Mouse (Mus musculus): ENCODE measurements around the gene Gm49721.
"Not testable (repeated sequence)": the region's sequence is repeated elsewhere in the genome, so short reads cannot be mapped to it uniquely, and the experiment has no call there.

Gm49721 gene

DNA sequence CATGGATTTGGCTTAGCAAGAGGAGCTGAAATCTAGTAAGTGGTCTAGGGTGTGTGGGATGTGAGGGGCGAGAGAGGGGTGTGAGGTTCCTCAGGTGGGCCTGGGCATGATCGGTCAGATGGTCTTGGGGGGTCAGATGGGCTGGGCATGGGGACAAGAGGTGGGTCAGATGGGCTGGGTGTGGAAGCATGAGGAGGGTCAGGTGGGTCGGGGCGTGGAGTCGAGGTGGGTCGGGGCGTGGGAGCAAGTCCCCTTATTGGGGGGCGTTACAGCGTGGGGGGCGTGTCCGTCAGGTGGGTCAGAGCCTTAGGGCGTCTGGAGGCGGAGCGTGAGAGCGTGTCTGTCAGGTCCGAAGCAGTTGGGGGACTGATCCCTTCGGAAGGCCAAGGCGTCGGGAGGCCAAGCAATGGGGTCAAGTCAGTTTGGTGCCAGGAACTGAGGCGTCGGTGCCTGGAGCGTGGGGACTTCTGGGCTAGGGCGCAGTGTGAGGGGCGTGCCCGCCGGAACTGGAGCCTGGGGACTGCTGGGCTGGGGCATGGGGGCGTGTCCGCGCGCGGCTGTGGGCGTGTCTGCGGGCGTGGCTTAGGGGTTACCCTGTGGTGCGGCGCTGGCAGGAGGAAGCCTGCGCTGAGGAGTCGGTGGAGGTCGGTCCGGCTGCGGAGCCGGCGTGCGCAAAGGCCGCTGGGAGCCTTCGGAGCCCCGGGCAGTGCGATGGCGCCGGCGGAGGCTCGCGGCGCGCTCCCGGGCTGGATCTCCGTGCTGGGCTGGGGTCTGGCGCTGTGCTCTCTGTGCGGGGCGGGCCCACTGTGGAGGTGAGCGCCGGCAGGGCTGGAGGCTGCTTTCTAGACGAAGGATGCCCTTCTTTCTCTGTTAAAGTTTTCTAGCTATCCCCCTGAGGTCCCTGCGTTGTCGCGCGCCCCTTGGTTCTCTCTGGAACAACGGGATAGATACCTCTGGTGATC, at the start of gene Gm49721:
Gene Gm49721 (plus strand): TSS at position 618 of the 962 bp plus-strand sequence.
- DNase-seq, result peak; percentile 57

DNA sequence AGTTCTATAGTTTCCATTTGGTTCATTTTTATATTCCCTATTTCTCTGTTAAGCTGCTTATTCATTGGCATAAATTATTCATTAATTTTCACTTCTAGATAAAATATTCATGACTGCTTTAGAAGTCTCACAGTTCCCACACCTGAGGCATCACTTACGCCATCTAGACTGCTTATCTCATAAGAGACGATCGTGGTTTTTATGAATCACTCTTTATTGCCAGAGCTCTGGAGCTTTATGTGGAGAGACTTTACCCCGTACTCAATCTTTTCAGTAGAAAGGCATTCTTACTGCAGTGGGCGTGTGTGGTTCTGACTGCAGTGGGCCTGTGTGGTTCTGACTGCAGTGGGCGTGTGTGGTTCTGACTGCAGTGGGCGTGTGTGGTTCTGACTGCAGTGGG, 47.1 kb upstream of the Gm49721 start:
- DNase-seq, result not testable (repeated sequence)

DNA sequence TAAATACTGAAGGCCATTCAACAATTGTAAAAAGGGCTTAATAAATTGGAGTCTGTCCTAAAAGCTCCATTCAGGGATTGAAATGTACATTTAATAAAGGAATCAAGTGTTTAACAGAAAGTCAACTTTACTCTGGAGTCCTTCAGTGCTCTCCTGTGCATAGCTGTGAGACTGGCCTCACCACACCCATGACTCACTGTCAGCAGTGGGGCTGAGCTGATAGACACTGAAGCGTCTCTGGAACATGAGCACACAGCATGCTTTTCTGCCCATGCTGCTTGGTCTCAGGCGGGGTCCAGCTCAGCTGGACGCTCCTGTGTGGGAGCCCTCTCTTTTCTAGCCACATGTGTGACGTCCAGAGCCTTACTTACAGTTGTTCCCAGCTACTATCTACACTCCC, 36.1 kb upstream of the Gm49721 start:
- not testable (repeated sequence) for DNase-seq

DNA sequence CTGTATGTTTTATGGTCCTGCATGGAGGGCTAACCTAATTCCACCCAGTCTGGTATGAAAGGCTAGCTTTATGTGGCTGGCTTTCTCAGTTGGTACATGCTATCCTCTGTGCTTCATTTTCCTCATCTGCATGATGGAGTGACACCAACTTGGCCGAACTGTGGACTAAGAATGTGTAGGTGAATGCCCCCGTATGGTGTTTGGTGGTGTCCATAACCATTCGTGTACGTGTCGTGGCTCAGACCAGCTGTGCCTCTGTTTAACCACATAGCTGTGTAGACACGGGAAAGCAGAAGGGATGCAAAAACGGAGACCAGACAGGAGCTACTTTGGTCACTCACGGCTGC, 31.1 kb upstream of the Gm49721 start:
- not testable (repeated sequence) for DNase-seq

DNA sequence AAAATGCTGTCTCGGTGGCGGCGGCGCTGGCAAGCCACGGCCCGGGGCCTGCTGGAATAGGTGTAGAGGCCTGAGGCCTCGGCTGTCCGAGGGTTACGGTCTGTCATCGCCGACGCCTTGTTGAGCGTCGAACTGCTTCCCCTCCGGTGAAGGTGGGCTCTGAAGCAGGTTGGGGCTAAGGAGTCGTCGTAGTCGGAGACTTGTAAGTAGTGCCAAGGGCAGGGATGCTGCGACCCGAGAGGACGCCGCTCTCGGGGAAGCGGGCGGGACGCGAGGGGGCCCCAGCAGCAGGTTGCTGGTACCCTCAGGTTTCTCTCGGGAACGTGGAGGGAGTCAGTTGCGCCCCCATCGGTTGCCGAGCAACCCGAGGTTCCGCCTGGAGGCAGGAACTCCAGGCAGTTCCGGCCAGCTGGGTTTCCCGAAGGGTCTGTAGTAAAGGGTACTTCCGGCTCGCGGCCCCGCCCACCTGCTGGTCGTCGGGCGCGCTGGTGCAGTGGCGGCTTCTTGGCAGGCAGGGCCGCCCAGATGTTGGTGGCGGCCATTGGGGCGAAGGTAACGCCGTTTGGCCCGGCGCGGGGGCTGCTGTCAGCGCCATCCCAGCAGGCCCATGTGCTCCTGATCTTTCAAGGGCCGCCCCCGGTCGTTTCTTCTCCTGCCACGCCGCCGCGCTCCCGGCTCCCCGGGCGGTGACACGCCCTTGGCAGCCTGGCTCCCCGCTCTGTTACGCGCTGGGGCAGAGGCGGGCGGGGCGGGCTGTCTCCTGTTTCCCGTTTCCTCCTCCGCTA, 30.5 kb upstream of the Gm49721 start, which contains the start of gene Rsph3b:
Gene Rsph3b (minus strand): TSS at position 699 of the 785 bp plus-strand sequence.
- peak; percentile 92 for DNase-seq

DNA sequence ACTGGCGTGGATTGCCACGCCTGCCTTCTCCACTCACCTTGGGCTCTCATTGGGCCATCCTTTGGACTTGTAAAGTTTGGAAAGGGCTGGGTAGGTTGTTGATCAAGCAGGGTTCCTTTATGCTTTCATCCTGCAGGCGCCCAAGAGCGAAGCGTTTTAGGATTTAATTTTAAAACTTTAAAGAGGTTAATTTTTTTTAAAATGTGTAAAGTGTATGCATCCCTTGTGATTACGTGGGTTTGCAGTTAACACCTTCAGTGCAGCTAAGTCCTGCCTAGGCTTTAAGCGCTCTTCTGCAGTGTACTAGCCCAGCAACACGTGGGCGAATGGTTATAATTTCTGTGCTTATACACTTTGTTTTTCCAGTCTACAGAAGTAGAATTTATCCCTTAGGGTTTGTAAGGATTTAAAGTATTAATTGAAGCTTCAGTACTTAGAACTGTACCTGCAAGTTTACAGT, 29.9 kb upstream of the Gm49721 start:
- DNase-seq, result not testable (repeated sequence)

DNA sequence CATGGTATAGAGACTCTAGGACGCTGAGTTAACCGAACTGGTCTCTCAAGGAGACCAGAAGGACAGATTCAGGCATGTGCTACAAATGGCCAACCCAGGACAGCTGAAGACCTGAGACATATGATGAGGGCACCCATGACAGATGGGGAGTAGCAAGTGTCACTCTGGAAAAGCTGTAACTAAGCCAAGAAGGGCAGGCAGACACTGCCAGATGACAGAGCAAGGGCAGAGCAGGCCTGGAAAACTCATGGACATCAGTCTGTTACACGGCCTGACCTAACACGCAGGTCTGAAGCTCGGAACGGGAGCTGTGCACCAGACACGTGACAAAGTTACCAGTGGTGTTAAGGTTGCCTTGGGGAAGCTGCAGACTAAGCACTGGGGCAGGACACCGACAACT, 19.8 kb upstream of the Gm49721 start:
- DNase-seq, result not testable (repeated sequence)

DNA sequence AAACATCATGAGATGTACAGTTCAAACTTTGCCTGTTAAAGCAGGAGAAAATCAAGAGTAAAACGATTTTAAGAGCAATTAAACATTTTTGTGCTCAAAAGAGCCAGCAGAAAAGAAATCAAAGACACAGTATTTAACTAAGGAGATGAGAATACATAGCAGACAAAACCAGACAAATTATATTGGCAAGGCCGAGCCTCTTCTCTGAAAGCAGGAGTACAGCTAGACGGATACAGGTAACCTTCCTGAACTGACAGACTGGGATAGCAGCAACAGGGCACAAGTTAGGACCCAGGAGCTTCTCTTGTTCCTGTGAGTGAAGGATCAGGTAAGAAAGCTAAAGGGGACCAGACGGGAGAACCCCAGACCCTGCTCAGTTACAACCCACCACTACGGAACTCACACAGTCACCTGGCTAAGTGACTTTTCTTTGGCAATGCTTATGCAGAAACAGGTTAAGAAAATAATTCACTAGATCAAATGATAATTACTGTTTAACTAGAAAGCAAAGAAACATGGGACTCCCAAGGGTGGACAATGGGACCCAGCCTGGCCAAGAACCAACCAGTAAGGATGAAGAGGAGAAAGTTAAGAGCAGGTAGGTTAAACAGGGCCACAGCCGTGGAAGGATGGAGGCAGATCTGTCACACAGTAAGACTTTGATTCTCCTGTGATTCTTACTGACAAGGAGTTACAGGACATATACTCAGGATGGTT, 19.0 kb upstream of the Gm49721 start:
- not testable (repeated sequence) for DNase-seq

DNA sequence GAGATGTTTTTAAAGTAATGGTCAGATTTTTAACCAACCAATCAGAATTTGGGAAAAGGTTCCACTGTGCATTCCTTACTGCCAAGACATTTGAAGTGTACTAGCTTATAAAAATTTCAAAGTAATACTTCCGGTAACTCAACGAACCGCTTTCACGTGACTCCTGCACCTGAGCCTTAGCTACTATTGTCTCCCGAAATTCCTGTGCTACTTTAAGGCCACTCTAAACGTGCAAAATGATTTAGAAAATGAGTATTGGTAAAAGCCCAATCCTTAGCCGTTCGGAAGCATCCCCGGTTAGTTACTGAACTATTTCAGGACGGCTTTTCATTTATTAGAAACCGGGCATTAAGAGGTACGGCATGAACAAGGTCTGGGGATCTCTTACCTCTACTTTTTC, 18.4 kb upstream of the Gm49721 start:
- not testable (repeated sequence) for DNase-seq

DNA sequence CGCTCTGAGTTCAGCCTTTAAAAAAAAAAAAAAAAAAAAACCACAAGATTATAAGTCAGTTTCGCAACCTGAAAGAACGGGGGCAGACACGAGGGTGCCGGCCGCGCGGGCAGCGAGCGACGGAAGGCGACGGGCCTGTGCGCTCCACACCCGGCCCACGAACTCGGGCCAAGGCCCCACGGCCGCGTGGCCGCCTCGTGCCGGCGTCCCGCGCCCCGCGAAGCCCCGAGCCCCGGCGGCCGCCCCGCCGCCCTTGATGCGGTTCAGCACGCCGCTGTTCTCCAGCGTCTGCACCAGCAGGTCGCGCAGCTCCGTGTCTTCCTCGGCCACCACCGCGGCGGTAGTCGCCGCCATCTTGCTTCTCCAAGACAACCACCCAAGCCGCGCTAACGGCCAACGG, 17.9 kb upstream of the Gm49721 start, which contains the start of gene Tagap1:
Gene Tagap1 (minus strand): TSS at position 381 of the 400 bp plus-strand sequence.
- DNase-seq, result peak; percentile 41

DNA sequence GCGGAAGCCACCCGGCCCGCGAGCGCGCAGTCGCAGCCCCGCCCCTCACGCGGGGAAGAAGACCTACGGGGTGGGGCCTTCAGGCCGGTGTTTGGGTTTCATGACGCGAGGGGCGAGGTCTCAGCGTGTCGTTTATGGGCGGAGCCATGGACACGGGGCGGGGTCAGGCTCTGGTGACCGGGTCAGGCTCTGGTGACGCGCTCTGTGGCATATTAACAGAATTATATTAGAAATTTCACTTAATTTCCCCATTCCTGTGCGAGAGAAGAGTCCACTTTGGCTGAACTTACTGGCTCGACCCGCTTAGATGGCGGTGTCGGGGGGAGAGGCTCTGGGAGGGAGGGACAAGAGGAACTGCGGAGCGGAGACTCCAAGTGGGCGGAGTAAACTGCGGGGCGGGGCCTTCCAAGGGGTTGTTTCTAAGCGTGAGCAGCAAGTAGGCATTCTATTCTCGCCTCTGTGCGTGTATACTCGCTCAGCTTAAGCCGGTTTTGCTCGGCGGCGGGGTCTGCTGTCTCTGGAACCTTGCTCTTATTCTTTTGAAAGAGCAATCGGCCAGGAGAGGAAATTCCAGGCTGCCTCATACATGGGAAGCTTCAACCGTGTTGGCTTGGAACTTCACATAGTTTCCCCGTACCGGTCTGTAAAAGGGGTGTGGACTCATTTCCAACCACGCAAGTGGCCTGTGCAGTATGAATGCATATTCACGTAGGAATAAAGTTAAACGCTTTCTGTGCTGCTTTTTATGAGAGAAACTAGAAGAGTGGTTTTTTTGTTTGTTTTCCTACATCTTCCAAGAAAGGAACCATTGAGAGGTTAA, 17.3 kb upstream of the Gm49721 start:
- DNase-seq, result peak; percentile 30

DNA sequence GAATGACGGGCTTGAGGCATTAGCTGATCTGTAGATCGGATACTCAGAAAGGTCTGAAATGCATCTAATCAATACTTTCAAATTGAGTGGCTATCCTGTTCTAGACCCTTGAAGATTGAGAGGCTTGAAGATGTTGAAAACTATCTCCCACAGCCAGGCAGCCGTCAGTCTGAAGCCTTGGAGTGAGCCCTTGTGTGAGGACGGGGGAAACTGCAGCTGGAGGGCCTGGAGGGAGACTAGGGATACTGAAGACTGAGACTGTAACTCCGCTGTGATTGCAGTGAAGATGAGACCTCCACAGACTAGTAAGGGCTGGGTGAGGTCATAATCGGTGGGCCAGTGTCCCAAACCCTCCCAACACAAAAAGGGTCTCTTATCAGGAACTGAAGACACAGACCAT, 16.4 kb upstream of the Gm49721 start:
- DNase-seq, result not testable (repeated sequence)

DNA sequence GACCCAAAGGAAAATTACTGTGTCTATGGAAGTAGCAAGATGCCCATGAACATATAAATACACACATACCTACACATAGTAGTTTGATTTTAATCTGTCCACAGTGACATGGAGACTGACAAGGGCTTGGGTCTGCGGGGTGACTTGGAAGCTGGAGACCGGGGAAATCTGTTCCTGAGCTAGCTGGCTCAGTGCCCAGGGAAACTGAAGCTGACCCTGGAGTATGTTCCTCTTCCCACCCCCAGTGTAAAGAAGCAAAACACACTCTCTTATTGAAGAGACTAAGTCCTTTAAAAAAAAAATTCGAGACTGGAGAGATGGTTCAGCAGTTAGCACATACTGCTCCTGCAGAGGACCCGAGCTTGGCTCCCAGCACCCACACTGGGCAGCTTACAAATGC, 15.8 kb upstream of the Gm49721 start:
- DNase-seq, result not testable (repeated sequence)

DNA sequence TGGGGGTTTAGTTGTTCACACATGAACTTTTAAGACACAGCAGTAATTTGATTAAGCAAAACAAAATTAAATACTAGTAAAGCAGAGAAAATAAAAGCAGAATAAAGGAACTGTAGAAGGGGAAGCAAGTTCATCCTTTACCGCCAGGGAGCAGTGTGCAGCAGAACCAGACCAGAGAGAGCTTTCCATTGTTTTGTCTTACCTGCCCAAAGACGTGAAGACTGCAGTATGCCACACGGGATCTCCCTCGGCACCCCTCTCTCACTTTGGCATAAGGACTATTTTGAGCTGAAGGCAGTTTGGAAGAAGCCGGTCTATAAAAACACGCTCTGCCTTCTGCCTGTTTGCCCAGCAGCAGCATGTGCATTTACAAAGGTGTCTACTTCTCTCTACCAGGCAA, 13.3 kb upstream of the Gm49721 start:
- peak; percentile 46 for DNase-seq

DNA sequence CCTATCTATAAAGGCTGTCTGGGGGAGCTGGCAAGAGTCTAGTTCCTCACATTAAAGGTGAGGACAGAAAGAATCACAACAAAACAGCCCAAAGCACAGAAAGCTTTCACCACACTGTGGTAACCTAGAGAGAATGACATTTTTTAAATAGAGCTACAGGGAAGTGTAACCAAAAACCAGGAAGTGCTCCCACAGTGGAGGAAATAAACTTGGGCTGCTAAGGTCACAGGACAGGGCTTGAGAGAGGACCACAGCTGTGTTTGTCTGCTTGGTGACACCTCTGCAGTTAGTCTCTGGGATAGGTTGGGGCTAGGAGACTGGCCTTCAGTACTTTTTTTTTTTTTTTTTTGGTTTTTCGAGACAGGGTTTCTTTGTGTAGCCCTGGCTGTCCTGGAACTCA, 11.0 kb upstream of the Gm49721 start:
- not testable (repeated sequence) for DNase-seq

DNA sequence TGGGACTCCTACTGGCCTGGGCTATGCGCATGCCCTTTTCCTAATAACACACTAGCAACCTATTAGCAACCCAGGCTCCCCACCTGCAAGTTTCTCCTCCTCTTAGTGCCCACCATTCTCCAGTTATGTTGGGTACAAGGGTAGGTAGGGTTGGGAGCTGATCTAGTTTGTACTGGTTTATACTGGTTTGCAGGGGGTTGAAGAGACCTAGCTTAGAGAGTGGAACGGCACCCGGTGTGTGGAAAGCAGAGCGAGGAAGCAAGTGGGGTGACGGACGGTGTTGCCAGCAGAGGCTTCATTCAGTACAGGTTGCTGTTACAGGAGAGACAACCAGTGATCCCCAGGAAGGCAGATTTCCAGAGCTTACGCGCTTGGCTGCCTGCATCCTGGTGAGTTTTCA, 8.4 kb upstream of the Gm49721 start, which contains the start of gene Rnaset2b:
Gene Rnaset2b (plus strand): TSS at position 301 of the 400 bp plus-strand sequence.
- DNase-seq, result not testable (repeated sequence)

DNA sequence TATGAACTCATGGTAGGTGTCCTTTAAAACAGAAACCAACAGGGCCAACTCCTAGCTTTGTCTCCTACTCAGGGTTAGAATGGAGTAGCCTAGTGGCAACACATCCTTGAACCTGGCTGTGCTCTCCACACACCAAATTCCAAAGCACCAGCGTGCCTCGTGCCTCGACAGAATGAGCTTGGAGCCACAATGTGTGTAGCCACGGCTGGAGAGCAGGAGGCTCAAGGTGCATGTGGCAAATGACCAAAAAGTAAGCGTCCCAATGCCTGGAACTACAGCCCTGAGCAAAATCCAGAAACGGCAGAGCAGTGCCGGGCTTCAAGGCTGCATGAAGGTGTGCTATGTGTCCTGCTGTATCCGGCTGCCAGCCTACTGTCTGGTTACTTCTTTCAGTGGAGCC, 7.5 kb upstream of the Gm49721 start:
- DNase-seq, result not testable (repeated sequence)

DNA sequence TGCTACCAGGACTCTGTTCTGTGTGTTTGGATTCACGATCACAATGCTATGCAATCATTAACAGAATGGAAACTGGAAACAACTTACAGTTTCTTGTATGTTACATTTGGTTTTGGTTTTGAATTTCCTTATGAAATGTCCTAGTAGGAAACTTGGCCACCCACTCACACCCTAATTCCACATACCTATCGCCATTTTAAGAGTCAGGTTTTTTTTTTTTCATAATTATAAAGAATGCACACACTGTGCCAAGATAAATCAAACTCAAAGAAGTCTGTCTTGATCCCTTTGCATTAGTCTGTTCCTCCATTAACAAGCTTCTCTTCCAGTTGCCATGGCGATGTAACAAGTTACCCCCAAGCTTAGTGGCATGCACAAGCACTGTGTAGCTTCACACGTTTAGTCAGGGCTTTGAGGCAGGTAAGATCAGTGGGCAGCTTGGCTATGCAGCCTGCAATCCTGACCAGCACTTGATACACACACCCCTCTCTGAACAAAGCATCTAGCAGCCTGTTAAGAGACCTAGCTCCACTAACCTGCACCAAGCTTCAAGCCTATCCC, 5.8 kb upstream of the Gm49721 start:
- DNase-seq, result not testable (repeated sequence)

DNA sequence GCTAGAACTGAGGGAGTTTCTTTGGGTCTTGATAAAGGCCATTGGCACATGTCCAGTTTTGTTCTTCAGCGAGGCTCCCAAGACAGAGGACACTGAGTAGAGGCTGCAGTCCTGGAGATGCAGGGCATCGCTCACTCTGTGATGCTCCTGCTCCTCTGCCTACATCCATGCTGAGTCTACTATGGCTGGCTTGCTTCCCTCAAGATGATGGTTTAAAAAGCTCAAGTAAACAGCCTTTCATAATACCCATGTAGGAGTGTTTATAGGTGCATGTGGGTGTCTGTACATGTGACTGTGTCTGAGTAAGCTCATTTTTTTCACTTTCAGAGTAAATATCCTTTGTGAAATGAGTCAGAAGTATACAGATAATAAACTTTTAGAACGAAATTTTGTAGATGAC, 3.7 kb upstream of the Gm49721 start:
- not testable (repeated sequence) for DNase-seq

DNA sequence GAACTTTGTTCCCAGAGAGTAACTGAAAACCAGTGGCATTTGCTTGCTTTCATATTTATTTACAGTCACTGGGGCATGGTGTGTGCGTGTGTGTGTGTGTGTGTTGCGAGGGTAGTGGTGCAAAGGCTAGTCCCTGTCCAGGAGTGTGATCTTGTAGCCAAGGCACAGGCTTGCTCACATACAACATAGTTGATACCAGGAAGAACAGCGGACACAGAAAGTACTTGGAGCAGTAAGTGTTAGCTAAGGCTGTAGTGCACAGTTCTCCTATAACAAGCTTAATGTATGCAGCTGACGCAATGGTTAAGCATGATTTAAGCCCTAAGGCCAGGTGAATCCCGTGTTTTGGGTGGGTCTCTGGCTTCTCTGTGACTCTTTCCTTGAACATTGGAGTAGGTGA, 676 bp downstream of the Gm49721 start:
- not testable (repeated sequence) for DNase-seq

DNA sequence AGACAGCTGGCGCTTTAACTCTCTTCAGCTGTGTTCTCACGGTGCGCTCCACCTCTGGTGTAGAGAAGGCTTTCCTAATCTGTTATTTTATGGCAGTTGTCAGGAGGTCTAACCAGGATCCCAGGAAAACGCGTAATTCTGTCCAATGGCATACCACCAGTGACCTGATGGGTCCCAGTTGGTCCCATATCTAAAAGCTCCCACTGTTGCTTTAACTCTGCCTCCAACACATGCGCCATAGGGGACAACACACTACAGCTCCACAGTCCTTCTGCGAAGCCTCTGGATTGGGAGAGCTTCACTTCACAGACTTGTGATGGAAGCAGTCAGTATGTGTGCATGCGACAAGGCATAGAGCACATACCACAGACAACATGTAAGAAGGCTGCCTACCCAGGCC, 1.4 kb downstream of the Gm49721 start:
- DNase-seq, result not testable (repeated sequence)

Data from retina, postnatal 1 day (tissue).